Mouse (Mus musculus): ENCODE measurements around the gene Phf1. TPM values are rescaled to one million over a fixed set of nuclear protein-coding genes. Genes with fewer than 3 reads are reported as not detected.

The Phf1 gene
- polyA plus RNA-seq, 1 experiment, result 7.8 TPM

- Histone ChIP-seq H3K36me3 (ENCODE audit: control insufficient read depth, insufficient read depth, low read length, poor library complexity, severe bottlenecking) (no peaks in the 10 kb centered on the region), H3K9ac (ENCODE audit: low read depth, poor library complexity, severe bottlenecking) (no peak overlapping the region), H3K4me3 (ENCODE audit: low read depth, low read length) (no peak overlapping the region), H3K4me1 (ENCODE audit: control insufficient read depth, insufficient read depth, low read length) (no peaks in the 10 kb centered on the region), H3K9me3 (replicated peaks; ENCODE audit: control insufficient read depth, insufficient read depth, low read length, poor library complexity, severe bottlenecking) (no peaks in the 10 kb centered on the region), H3K27me3 (ENCODE audit: control insufficient read depth, insufficient read depth, low read length, poor library complexity, severe bottlenecking) (no peaks in the 10 kb centered on the region), H3K27ac (ENCODE audit: insufficient read depth, low read length) (no peak overlapping the region)
- TF ChIP-seq CTCF (IDR thresholded peaks at IDR 0.05; ENCODE audit: low read depth, low read length), result no peak
- TF ChIP-seq POLR2A (IDR thresholded peaks at IDR 0.05; ENCODE audit: insufficient read depth, low read length), result no peak
- TF ChIP-seq EP300 (IDR thresholded peaks at IDR 0.05; ENCODE audit: insufficient read depth, low read depth, low read length), result no peak
Measured at GRCm38 (mm10) chr17:26959815-26960214, 27.0 kb downstream of the Phf1 start.

GRCm38 (mm10) chr17:26961572-26962240 is 28.9 kb downstream of the Phf1 start:
- Histone ChIP-seq H3K36me3 (ENCODE audit: control insufficient read depth, insufficient read depth, low read length, poor library complexity, severe bottlenecking) (no peaks in the 10 kb centered on the region), H3K9ac (ENCODE audit: low read depth, poor library complexity, severe bottlenecking) (peak overlapping the region; percentile 64; the same call in 1 of the 2 replicates), H3K4me1 (ENCODE audit: control insufficient read depth, insufficient read depth, low read length) (no peaks in the 10 kb centered on the region), H3K27ac (ENCODE audit: insufficient read depth, low read length) (no peak overlapping the region), H3K9me3 (replicated peaks; ENCODE audit: control insufficient read depth, insufficient read depth, low read length, poor library complexity, severe bottlenecking) (no peaks in the 10 kb centered on the region), H3K27me3 (ENCODE audit: control insufficient read depth, insufficient read depth, low read length, poor library complexity, severe bottlenecking) (no peaks in the 10 kb centered on the region), H3K4me3 (ENCODE audit: low read depth, low read length) (no peak overlapping the region)
- TF ChIP-seq POLR2A (IDR thresholded peaks at IDR 0.05; ENCODE audit: insufficient read depth, low read length) (no peak), EP300 (IDR thresholded peaks at IDR 0.05; ENCODE audit: insufficient read depth, low read depth, low read length) (no peak), CTCF (IDR thresholded peaks at IDR 0.05; ENCODE audit: low read depth, low read length) (no peak)

GRCm38 (mm10) chr17:26966993-26967392 is 34.1 kb downstream of the Phf1 start:
- no peak overlapping the region for H3K9ac ChIP-seq (ENCODE audit: low read depth, poor library complexity, severe bottlenecking)

GRCm38 (mm10) chr17:26967477-26967876 is 34.6 kb downstream of the Phf1 start:
- Histone ChIP-seq H3K9ac (ENCODE audit: low read depth, poor library complexity, severe bottlenecking) (no peak overlapping the region), H3K9me3 (replicated peaks; ENCODE audit: control insufficient read depth, insufficient read depth, low read length, poor library complexity, severe bottlenecking) (no peaks in the 10 kb centered on the region), H3K27me3 (ENCODE audit: control insufficient read depth, insufficient read depth, low read length, poor library complexity, severe bottlenecking) (no peaks in the 10 kb centered on the region), H3K36me3 (ENCODE audit: control insufficient read depth, insufficient read depth, low read length, poor library complexity, severe bottlenecking) (no peaks in the 10 kb centered on the region), H3K4me1 (ENCODE audit: control insufficient read depth, insufficient read depth, low read length) (no peaks in the 10 kb centered on the region), H3K4me3 (ENCODE audit: low read depth, low read length) (no peak overlapping the region), H3K27ac (ENCODE audit: insufficient read depth, low read length) (no peak overlapping the region)
- no peak for TF ChIP-seq EP300 (IDR thresholded peaks at IDR 0.05; ENCODE audit: insufficient read depth, low read depth, low read length)
- no peak for TF ChIP-seq CTCF (IDR thresholded peaks at IDR 0.05; ENCODE audit: low read depth, low read length)
- no peak for TF ChIP-seq POLR2A (IDR thresholded peaks at IDR 0.05; ENCODE audit: insufficient read depth, low read length)

More at GRCm38 (mm10) chr17:26966993-26967392, 34.1 kb downstream of the Phf1 start:
- H3K36me3 ChIP-seq (ENCODE audit: control insufficient read depth, insufficient read depth, low read length, poor library complexity, severe bottlenecking), result no peaks in the 10 kb centered on the region
- no peaks in the 10 kb centered on the region for H3K4me1 ChIP-seq (ENCODE audit: control insufficient read depth, insufficient read depth, low read length)
- no peak overlapping the region for H3K27ac ChIP-seq (ENCODE audit: insufficient read depth, low read length)
- H3K9me3 ChIP-seq (replicated peaks; ENCODE audit: control insufficient read depth, insufficient read depth, low read length, poor library complexity, severe bottlenecking), result no peaks in the 10 kb centered on the region
- H3K27me3 ChIP-seq (ENCODE audit: control insufficient read depth, insufficient read depth, low read length, poor library complexity, severe bottlenecking), result no peaks in the 10 kb centered on the region
- no peak overlapping the region for H3K4me3 ChIP-seq (ENCODE audit: low read depth, low read length)
- TF ChIP-seq CTCF (IDR thresholded peaks at IDR 0.05; ENCODE audit: low read depth, low read length) (no peak), EP300 (IDR thresholded peaks at IDR 0.05; ENCODE audit: insufficient read depth, low read depth, low read length) (no peak), POLR2A (IDR thresholded peaks at IDR 0.05; ENCODE audit: insufficient read depth, low read length) (no peak)

GRCm38 (mm10) chr17:26968200-26968611 is 35.4 kb downstream of the Phf1 start:
- no peak overlapping the region for H3K27ac ChIP-seq (ENCODE audit: insufficient read depth, low read length)
- no peaks in the 10 kb centered on the region for H3K36me3 ChIP-seq (ENCODE audit: control insufficient read depth, insufficient read depth, low read length, poor library complexity, severe bottlenecking)
- H3K9ac ChIP-seq (ENCODE audit: low read depth, poor library complexity, severe bottlenecking), result no peak overlapping the region
- H3K27me3 ChIP-seq (ENCODE audit: control insufficient read depth, insufficient read depth, low read length, poor library complexity, severe bottlenecking), result no peaks in the 10 kb centered on the region
- no peaks in the 10 kb centered on the region for H3K9me3 ChIP-seq (replicated peaks; ENCODE audit: control insufficient read depth, insufficient read depth, low read length, poor library complexity, severe bottlenecking)
- no peaks in the 10 kb centered on the region for H3K4me1 ChIP-seq (ENCODE audit: control insufficient read depth, insufficient read depth, low read length)
- TF ChIP-seq EP300 (IDR thresholded peaks at IDR 0.05; ENCODE audit: insufficient read depth, low read depth, low read length), result no peak
- H3K4me3 ChIP-seq (ENCODE audit: low read depth, low read length), result no peak overlapping the region

GRCm38 (mm10) chr17:26969257-26969656 is 36.4 kb downstream of the Phf1 start:
- no peak for TF ChIP-seq POLR2A (IDR thresholded peaks at IDR 0.05; ENCODE audit: insufficient read depth, low read length)
- TF ChIP-seq CTCF (IDR thresholded peaks at IDR 0.05; ENCODE audit: low read depth, low read length), result no peak
- no peak for TF ChIP-seq EP300 (IDR thresholded peaks at IDR 0.05; ENCODE audit: insufficient read depth, low read depth, low read length)
- H3K36me3 ChIP-seq (ENCODE audit: control insufficient read depth, insufficient read depth, low read length, poor library complexity, severe bottlenecking), result no peaks in the 10 kb centered on the region

More at GRCm38 (mm10) chr17:26969257-26969656, 36.4 kb downstream of the Phf1 start:
- no peak overlapping the region for H3K27ac ChIP-seq (ENCODE audit: insufficient read depth, low read length)
- H3K9ac ChIP-seq (ENCODE audit: low read depth, poor library complexity, severe bottlenecking), result no peak overlapping the region
- H3K4me1 ChIP-seq (ENCODE audit: control insufficient read depth, insufficient read depth, low read length), result no peaks in the 10 kb centered on the region
- H3K27me3 ChIP-seq (ENCODE audit: control insufficient read depth, insufficient read depth, low read length, poor library complexity, severe bottlenecking), result no peaks in the 10 kb centered on the region
- H3K4me3 ChIP-seq (ENCODE audit: low read depth, low read length), result no peak overlapping the region
- H3K9me3 ChIP-seq (replicated peaks; ENCODE audit: control insufficient read depth, insufficient read depth, low read length, poor library complexity, severe bottlenecking), result no peaks in the 10 kb centered on the region
